13 mouse cellular contexts compared by ENCODE assay signal in genomic region chr17:50987935-50988334, GRCm38 (mm10).
A peak's percentile ranks its signal among the peaks of the same experiment; 100 is the strongest.
DNase-seq lines count a peak whose midpoint lies in the region; ATAC-seq and TF ChIP-seq lines count a peak whose summit lies in the region.
"Had no signal": no experiment of that assay in that cellular context is flagged by ENCODE, and none has a peak within 500 bp of the region (broad histone marks: within the 10 kb centered on the region; RNA-seq: fewer than 3 reads in every experiment).

No protein-coding gene starts in this region.

- ATAC-seq in frontal cortex, adult (ENCODE audit: low TSS enrichment) = peak; percentile 47; the same call in 1 of the 2 replicates
- no peak for ATAC-seq in liver, postnatal 0 days
- ATAC-seq in liver, embryonic 11.5 days (replicated peaks; ENCODE audit: low FRiP score) = no peak
- no peak for ATAC-seq in Patski
- ATAC-seq: midbrain, embryonic 16.5 days had no signal

- CTCF ChIA-PET in Patski (lab: Charles Lee) = no interaction called here

- peak; percentile 49 for TF ChIP-seq CTCF in liver, postnatal 0 days (IDR thresholded peaks at IDR 0.05; ENCODE audit: low read depth)
- peak; percentile 31 for TF ChIP-seq CTCF in Patski (IDR thresholded peaks at IDR 0.05)

- DNase-seq in frontal cortex, postnatal 14 days (ENCODE audit: low spot score in 2 of 2) = no peak
- DNase-seq in liver, postnatal 0 days = no peak
- DNase-seq in liver, embryonic 11.5 days (ENCODE audit: low spot score) = no peak
- DNase-seq in Patski (ENCODE audit: low read depth, low spot score) = no peak
- DNase-seq in naive thymus-derived CD4-positive, alpha-beta T cell, adult 2 months (ENCODE audit: low read depth) = peak; percentile 22
- no peak for DNase-seq in spleen, postnatal 14 days (ENCODE audit: low spot score in 2 of 2)
- DNase-seq in yolk sac, embryonic 10.5 days (ENCODE audit: low spot score) = no peak
- DNase-seq: thymus, postnatal 25 days had no signal

- no peak overlapping the region for H3K27ac ChIP-seq in liver, postnatal 0 days (ENCODE audit: low read depth)
- H3K27ac ChIP-seq in liver, embryonic 11.5 days (ENCODE audit: low read depth, low read length) = no peak overlapping the region
- H3K27ac ChIP-seq: hindbrain, embryonic 12.5 days; limb, embryonic 12.5 days had no signal

- no peaks in the 10 kb centered on the region for H3K27me3 ChIP-seq in liver, postnatal 0 days (ENCODE audit: insufficient read depth, low read length)
- no peaks in the 10 kb centered on the region for H3K27me3 ChIP-seq in liver, embryonic 11.5 days (replicated peaks; ENCODE audit: control insufficient read depth, insufficient read depth, low read length)
- H3K27me3 ChIP-seq in Patski = no peaks in the 10 kb centered on the region
- H3K27me3 ChIP-seq: heart, embryonic 12.5 days; hindbrain, embryonic 12.5 days; limb, embryonic 12.5 days had no signal

- H3K4me2 ChIP-seq in liver, postnatal 0 days (ENCODE audit: low read depth, low read length) = no peak overlapping the region
- H3K4me2 ChIP-seq in liver, embryonic 11.5 days = no peak overlapping the region
- H3K4me2 ChIP-seq: heart, embryonic 12.5 days; hindbrain, embryonic 12.5 days; limb, embryonic 12.5 days had no signal

- H3K4me1 ChIP-seq in liver, postnatal 0 days (ENCODE audit: insufficient read depth) = 0 out of 2 replicates have a peak, but pooled peaks cover 2% of the 10 kb centered on the region
- H3K4me1 ChIP-seq in liver, embryonic 11.5 days (replicated peaks; ENCODE audit: control insufficient read depth, insufficient read depth, low read length) = no peaks in the 10 kb centered on the region
- H3K4me1 ChIP-seq: heart, embryonic 12.5 days; hindbrain, embryonic 12.5 days; limb, embryonic 12.5 days had no signal

- no peaks in the 10 kb centered on the region for H3K9me3 ChIP-seq in liver, postnatal 0 days (ENCODE audit: low read length)
- no peaks in the 10 kb centered on the region for H3K9me3 ChIP-seq in liver, embryonic 11.5 days (ENCODE audit: control insufficient read depth, low read length)
- H3K9me3 ChIP-seq: heart, embryonic 12.5 days; hindbrain, embryonic 12.5 days; limb, embryonic 12.5 days had no signal

- POLR2A ChIA-PET in Patski (lab: Charles Lee) = interaction anchor here (0.6 kb wide), 1 partner anchor 99 kb away, joined by 3 read pairs; no protein-coding TSS in a partner anchor

- no peak for TF ChIP-seq EP300 in liver, postnatal 0 days (IDR thresholded peaks at IDR 0.05; ENCODE audit: low read depth)

- no peak overlapping the region for H3K9ac ChIP-seq in liver, postnatal 0 days (replicated peaks)
- no peak overlapping the region for H3K9ac ChIP-seq in liver, embryonic 11.5 days (ENCODE audit: low read depth, low read length)
- H3K9ac ChIP-seq: heart, embryonic 12.5 days; hindbrain, embryonic 12.5 days; limb, embryonic 12.5 days had no signal

- in situ Hi-C loops in Patski (cut with MboI; ENCODE audit: low pct_unique_long_range_greater_than_20kb) = loop anchor here (25.0 kb wide), 1 partner anchor 799 kb away; no protein-coding TSS in a partner anchor

- 53% methylated on average over 3 of the region's 3 CpGs for WGBS in liver, postnatal 0 days (ENCODE audit: insufficient replicate concordance)
- WGBS in liver, embryonic 11.5 days = 71% methylated on average over 3 of the region's 3 CpGs

- H3K36me3 ChIP-seq in liver, postnatal 0 days (replicated peaks; ENCODE audit: insufficient read depth, low read length) = no peaks in the 10 kb centered on the region
- no peaks in the 10 kb centered on the region for H3K36me3 ChIP-seq in liver, embryonic 11.5 days (ENCODE audit: control insufficient read depth, insufficient read depth, low read length)
- H3K36me3 ChIP-seq: heart, embryonic 12.5 days; hindbrain, embryonic 12.5 days; limb, embryonic 12.5 days had no signal

- no peak overlapping the region for H3K4me3 ChIP-seq in liver, postnatal 0 days (ENCODE audit: low read depth, low read length)
- H3K4me3 ChIP-seq in liver, embryonic 11.5 days (ENCODE audit: low read depth, low read length) = no peak overlapping the region
- H3K4me3 ChIP-seq: heart, embryonic 12.5 days; hindbrain, embryonic 12.5 days; limb, embryonic 12.5 days had no signal
